In genomic region chr5:124293967-124294366, GRCm38 (mm10) we compare ENCODE assay signal across 23 mouse cellular contexts. TPM values are rescaled to one million over a fixed set of nuclear protein-coding genes. Genes with fewer than 3 reads are reported as not detected.
DNase-seq lines count a peak whose midpoint lies in the region; ATAC-seq and TF ChIP-seq lines count a peak whose summit lies in the region.
"Had no signal": no experiment of that assay in that cellular context is flagged by ENCODE, and none has a peak within 500 bp of the region (broad histone marks: within the 10 kb centered on the region; RNA-seq: fewer than 3 reads in every experiment).

No protein-coding gene starts in this region.

- H3K4me1 ChIP-seq in heart, embryonic 12.5 days (replicated peaks) = peaks cover 3% of the 10 kb centered on the region; the same call in 1 of the 2 replicates
- H3K4me1 ChIP-seq in heart, embryonic 15.5 days (replicated peaks) = peaks cover 5% of the 10 kb centered on the region; the same call in 1 of the 2 replicates
- H3K4me1 ChIP-seq in cortical plate, adult 2 months (ENCODE audit: control insufficient read depth, insufficient read depth, low read length) = peaks cover 2% of the 10 kb centered on the region
- H3K4me1 ChIP-seq: embryonic facial prominence, embryonic 12.5 days; embryonic facial prominence, embryonic 15.5 days; forebrain, embryonic 15.5 days; heart, embryonic 10.5 days; hindbrain, embryonic 12.5 days; hindbrain, embryonic 15.5 days had no signal

- no peak for ATAC-seq in heart, embryonic 12.5 days (ENCODE audit: insufficient number of reproducible peaks, low FRiP score)
- no peak for ATAC-seq in heart, embryonic 15.5 days (replicated peaks; ENCODE audit: insufficient number of reproducible peaks, insufficient read depth, low FRiP score, low read depth)
- ATAC-seq: CD4-positive, CD25-positive, alpha-beta regulatory T cell, adult 4 months; forebrain, embryonic 15.5 days; intestine, postnatal 0 days had no signal

- TF ChIP-seq POLR2A in cortical plate, adult 2 months (IDR thresholded peaks at IDR 0.05; ENCODE audit: extremely low read depth, insufficient read depth, low read length) = no peak

- WGBS in heart, embryonic 12.5 days = 79% methylated on average over 5 of the region's 5 CpGs
- WGBS in heart, embryonic 15.5 days = 75% methylated on average over 5 of the region's 5 CpGs

- no peak overlapping the region for H3K9ac ChIP-seq in heart, embryonic 12.5 days
- no peak overlapping the region for H3K9ac ChIP-seq in heart, embryonic 15.5 days
- H3K9ac ChIP-seq: embryonic facial prominence, embryonic 12.5 days; embryonic facial prominence, embryonic 15.5 days; forebrain, embryonic 15.5 days; hindbrain, embryonic 12.5 days; hindbrain, embryonic 15.5 days had no signal

- no peaks in the 10 kb centered on the region for H3K27me3 ChIP-seq in heart, embryonic 12.5 days (replicated peaks)
- no peaks in the 10 kb centered on the region for H3K27me3 ChIP-seq in heart, embryonic 15.5 days
- H3K27me3 ChIP-seq: embryonic facial prominence, embryonic 12.5 days; embryonic facial prominence, embryonic 15.5 days; forebrain, embryonic 15.5 days; hindbrain, embryonic 12.5 days; hindbrain, embryonic 15.5 days had no signal

- DNase-seq in heart, adult 18-20 months = no peak
- DNase-seq in heart, adult 11 months = no peak
- peak; percentile 49 for DNase-seq in brain, adult 2 months (ENCODE audit: low read depth, low spot score)
- no peak for DNase-seq in adrenal gland, adult 18-20 months (ENCODE audit: low spot score in 2 of 2)
- DNase-seq: adrenal gland, adult 8-10 months; adrenal gland, postnatal 25 days; cerebellum, adult 18-20 months; cerebellum, adult 9-10 months; cerebellum, postnatal 14 days; gastrocnemius, postnatal 25 days; heart, postnatal 14 days; kidney, adult 2 months had no signal

- H3K27ac ChIP-seq in heart, embryonic 12.5 days (ENCODE audit: poor library complexity, severe bottlenecking) = peak overlapping the region; percentile 59; the same call in 1 of the 2 replicates
- H3K27ac ChIP-seq in heart, embryonic 15.5 days = peak overlapping the region; percentile 54; the same call in 1 of the 2 replicates
- 0 out of 2 replicates have a peak overlapping the region, but pooled peaks have one; percentile 14 for H3K27ac ChIP-seq in cortical plate, adult 2 months (ENCODE audit: insufficient read depth, low read length)
- H3K27ac ChIP-seq: embryonic facial prominence, embryonic 12.5 days; embryonic facial prominence, embryonic 15.5 days; forebrain, embryonic 15.5 days; heart, embryonic 10.5 days; hindbrain, embryonic 12.5 days; hindbrain, embryonic 15.5 days had no signal

- TF ChIP-seq CTCF in cortical plate, adult 2 months (IDR thresholded peaks at IDR 0.05; ENCODE audit: extremely low read depth, insufficient read depth, low read length) = no peak

- no peak overlapping the region for H3K4me3 ChIP-seq in heart, embryonic 12.5 days
- H3K4me3 ChIP-seq in heart, embryonic 15.5 days = no peak overlapping the region
- no peak overlapping the region for H3K4me3 ChIP-seq in cortical plate, adult 2 months (ENCODE audit: insufficient read depth, low read length)
- H3K4me3 ChIP-seq: embryonic facial prominence, embryonic 12.5 days; embryonic facial prominence, embryonic 15.5 days; forebrain, embryonic 15.5 days; heart, embryonic 10.5 days; hindbrain, embryonic 12.5 days; hindbrain, embryonic 15.5 days had no signal

- H3K36me3 ChIP-seq in heart, embryonic 12.5 days = peaks cover 86% of the 10 kb centered on the region
- peaks cover 68% of the 10 kb centered on the region for H3K36me3 ChIP-seq in heart, embryonic 15.5 days

- H3K4me2 ChIP-seq in heart, embryonic 12.5 days = no peak overlapping the region
- no peak overlapping the region for H3K4me2 ChIP-seq in heart, embryonic 15.5 days
- H3K4me2 ChIP-seq: embryonic facial prominence, embryonic 12.5 days; embryonic facial prominence, embryonic 15.5 days; forebrain, embryonic 15.5 days; hindbrain, embryonic 12.5 days; hindbrain, embryonic 15.5 days had no signal

- H3K9me3 ChIP-seq in heart, embryonic 12.5 days (replicated peaks) = no peaks in the 10 kb centered on the region
- no peaks in the 10 kb centered on the region for H3K9me3 ChIP-seq in heart, embryonic 15.5 days (replicated peaks)
- H3K9me3 ChIP-seq: embryonic facial prominence, embryonic 12.5 days; embryonic facial prominence, embryonic 15.5 days; forebrain, embryonic 15.5 days; heart, embryonic 10.5 days; hindbrain, embryonic 12.5 days; hindbrain, embryonic 15.5 days had no signal

RNA-seq across cellular contexts. Expression of gene Mphosph9, which starts 33.8 kb away (rescaled TPM):
- polyA plus RNA-seq in heart, embryonic 12.5 days (2016; fragmentation: Nextera tagmentation; extraction: Ambion mirVana) = 13.4 and 14.8 TPM in 2 replicates
- total RNA-seq in heart, adult 18-20 months (2021) = 1 to 10 TPM; 3.9 to 5.5 TPM
- polyA plus RNA-seq in heart, embryonic 15.5 days (2015; fragmentation: Nextera tagmentation; extraction: Ambion mirVana) = 10.2 TPM in 2 replicates
- 21.0 and 22.3 TPM in 2 replicates for polyA plus RNA-seq in cortical plate, adult 2 months (2012; rRNA removed)
- total RNA-seq in adrenal gland, adult 18-20 months (2021) = 1 to 10 TPM; 5.7 to 7.6 TPM

RNA-seq across cellular contexts. Expression of gene 2810006K23Rik, which starts 33.9 kb away (rescaled TPM):
- polyA plus RNA-seq in heart, embryonic 12.5 days (2016; fragmentation: Nextera tagmentation; extraction: Ambion mirVana) = 18.2 and 19.4 TPM in 2 replicates
- 10 to 100 TPM; 12.4 to 14.4 TPM for total RNA-seq in heart, adult 18-20 months (2021)
- 17.4 and 19.0 TPM in 2 replicates for polyA plus RNA-seq in heart, embryonic 15.5 days (2015; fragmentation: Nextera tagmentation; extraction: Ambion mirVana)
- polyA plus RNA-seq in cortical plate, adult 2 months (2012; rRNA removed) = 13.5 and 13.6 TPM in 2 replicates
- 10 to 100 TPM; 12.9 to 13.4 TPM for total RNA-seq in adrenal gland, adult 18-20 months (2021)

RNA-seq across cellular contexts. Expression of gene Pitpnm2, which starts 44.4 kb away (rescaled TPM):
- 7.5 and 7.8 TPM in 2 replicates for polyA plus RNA-seq in heart, embryonic 12.5 days (2016; fragmentation: Nextera tagmentation; extraction: Ambion mirVana)
- 10 to 100 TPM; 36.8 to 38.9 TPM for total RNA-seq in heart, adult 18-20 months (2021)
- 4.9 and 7.9 TPM in 2 replicates for polyA plus RNA-seq in heart, embryonic 15.5 days (2015; fragmentation: Nextera tagmentation; extraction: Ambion mirVana)
- polyA plus RNA-seq in cortical plate, adult 2 months (2012; rRNA removed) = 178 and 196 TPM in 2 replicates
- 10 to 100 TPM; 36.4 to 61.1 TPM for total RNA-seq in adrenal gland, adult 18-20 months (2021)

Comparison
In these comparisons a context has a peak if more than half of its experiments do, and no peak if none do; other contexts are left out.
1. RNA of gene Pitpnm2, which starts 44.4 kb away (polyA plus RNA-seq): 178 to 196 TPM in cortical plate, adult 2 months; 7.5 to 7.8 TPM in heart, embryonic 12.5 days and 4.9 to 7.9 TPM in heart, embryonic 15.5 days; every median in the first group is over 10 times any median in the second.
2. Peak in every context shown above with its lines, with median percentiles within 50 percentile points of each other: H3K27ac ChIP-seq.